Mouse (Mus musculus): ENCODE measurements at regions not wholly inside any gene's neighbourhood (a gene's known extent, or its start where the extent isn't known, plus 50 kb on each side); places are given as distances from the start of the nearest gene placed in this dataset.

- Histone ChIP-seq H3K27ac (ENCODE audit: insufficient read depth, low read length) (no peak overlapping the region), H3K4me3 (ENCODE audit: insufficient read depth, low read length) (no peak overlapping the region), H3K4me1 (ENCODE audit: control insufficient read depth, insufficient read depth, low read length) (no peaks in the 10 kb centered on the region)
- TF ChIP-seq CTCF (IDR thresholded peaks at IDR 0.05; ENCODE audit: extremely low read depth, insufficient read depth, low read length) (no peak), POLR2A (IDR thresholded peaks at IDR 0.05; ENCODE audit: extremely low read depth, insufficient read depth, low read length) (no peak)
These were observed 166.6 kb downstream of the Cox7b2 start for GRCm38 (mm10) chr5:71381407-71381806.

- TF ChIP-seq POLR2A (IDR thresholded peaks at IDR 0.05; ENCODE audit: extremely low read depth, insufficient read depth, low read length) (no peak), CTCF (IDR thresholded peaks at IDR 0.05; ENCODE audit: extremely low read depth, insufficient read depth, low read length) (no peak)
- no peak overlapping the region for H3K4me3 ChIP-seq (ENCODE audit: insufficient read depth, low read length)
These were observed 181.7 kb downstream of the Cox7b2 start for GRCm38 (mm10) chr5:71366196-71366858.

GRCm38 (mm10) chr5:71341512-71341911 is 206.5 kb downstream of the Cox7b2 start:
- Histone ChIP-seq H3K4me3 (ENCODE audit: insufficient read depth, low read length) (no peak overlapping the region), H3K4me1 (ENCODE audit: control insufficient read depth, insufficient read depth, low read length) (no peaks in the 10 kb centered on the region), H3K27ac (ENCODE audit: insufficient read depth, low read length) (no peak overlapping the region)
- TF ChIP-seq POLR2A (IDR thresholded peaks at IDR 0.05; ENCODE audit: extremely low read depth, insufficient read depth, low read length) (no peak), CTCF (IDR thresholded peaks at IDR 0.05; ENCODE audit: extremely low read depth, insufficient read depth, low read length) (no peak)

More at GRCm38 (mm10) chr5:71366196-71366858, 181.7 kb downstream of the Cox7b2 start:
- no peak overlapping the region for H3K27ac ChIP-seq (ENCODE audit: insufficient read depth, low read length)
- no peaks in the 10 kb centered on the region for H3K4me1 ChIP-seq (ENCODE audit: control insufficient read depth, insufficient read depth, low read length)

- no peak for TF ChIP-seq CTCF (IDR thresholded peaks at IDR 0.05; ENCODE audit: extremely low read depth, insufficient read depth, low read length)
- TF ChIP-seq POLR2A (IDR thresholded peaks at IDR 0.05; ENCODE audit: extremely low read depth, insufficient read depth, low read length), result no peak
- H3K4me3 ChIP-seq (ENCODE audit: insufficient read depth, low read length), result no peak overlapping the region
- no peak overlapping the region for H3K27ac ChIP-seq (ENCODE audit: insufficient read depth, low read length)
- no peaks in the 10 kb centered on the region for H3K4me1 ChIP-seq (ENCODE audit: control insufficient read depth, insufficient read depth, low read length)
These were observed 213.8 kb upstream of the Gabra2 start for GRCm38 (mm10) chr5:71309414-71309813.

- Histone ChIP-seq H3K4me1 (ENCODE audit: control insufficient read depth, insufficient read depth, low read length) (no peaks in the 10 kb centered on the region), H3K4me3 (ENCODE audit: insufficient read depth, low read length) (no peak overlapping the region), H3K27ac (ENCODE audit: insufficient read depth, low read length) (no peak overlapping the region)
- no peak for TF ChIP-seq CTCF (IDR thresholded peaks at IDR 0.05; ENCODE audit: extremely low read depth, insufficient read depth, low read length)
- no peak for TF ChIP-seq POLR2A (IDR thresholded peaks at IDR 0.05; ENCODE audit: extremely low read depth, insufficient read depth, low read length)
These were observed 166.7 kb upstream of the Gabra2 start for GRCm38 (mm10) chr5:71262202-71262883.

GRCm38 (mm10) chr5:71249273-71249672 is 153.6 kb upstream of the Gabra2 start:
- TF ChIP-seq POLR2A (IDR thresholded peaks at IDR 0.05; ENCODE audit: extremely low read depth, insufficient read depth, low read length) (no peak), CTCF (IDR thresholded peaks at IDR 0.05; ENCODE audit: extremely low read depth, insufficient read depth, low read length) (no peak)
- Histone ChIP-seq H3K4me3 (ENCODE audit: insufficient read depth, low read length) (no peak overlapping the region), H3K27ac (ENCODE audit: insufficient read depth, low read length) (no peak overlapping the region), H3K4me1 (ENCODE audit: control insufficient read depth, insufficient read depth, low read length) (no peaks in the 10 kb centered on the region)

GRCm38 (mm10) chr5:71248318-71249135 is 152.9 kb upstream of the Gabra2 start:
- Histone ChIP-seq H3K4me3 (ENCODE audit: insufficient read depth, low read length) (no peak overlapping the region), H3K27ac (ENCODE audit: insufficient read depth, low read length) (peak overlapping the region; percentile 65; the same call in 1 of the 2 replicates), H3K4me1 (ENCODE audit: control insufficient read depth, insufficient read depth, low read length) (no peaks in the 10 kb centered on the region)
- TF ChIP-seq CTCF (IDR thresholded peaks at IDR 0.05; ENCODE audit: extremely low read depth, insufficient read depth, low read length) (no peak), POLR2A (IDR thresholded peaks at IDR 0.05; ENCODE audit: extremely low read depth, insufficient read depth, low read length) (no peak)

- no peaks in the 10 kb centered on the region for H3K4me1 ChIP-seq (ENCODE audit: control insufficient read depth, insufficient read depth, low read length)
- no peak overlapping the region for H3K4me3 ChIP-seq (ENCODE audit: insufficient read depth, low read length)
- H3K27ac ChIP-seq (ENCODE audit: insufficient read depth, low read length), result no peak overlapping the region
- TF ChIP-seq POLR2A (IDR thresholded peaks at IDR 0.05; ENCODE audit: extremely low read depth, insufficient read depth, low read length), result no peak
- no peak for TF ChIP-seq CTCF (IDR thresholded peaks at IDR 0.05; ENCODE audit: extremely low read depth, insufficient read depth, low read length)
These were observed 132.0 kb upstream of the Gabra2 start for GRCm38 (mm10) chr5:71227615-71228014.

- Histone ChIP-seq H3K27ac (ENCODE audit: insufficient read depth, low read length) (no peak overlapping the region), H3K4me1 (ENCODE audit: control insufficient read depth, insufficient read depth, low read length) (no peaks in the 10 kb centered on the region), H3K4me3 (ENCODE audit: insufficient read depth, low read length) (no peak overlapping the region)
- TF ChIP-seq POLR2A (IDR thresholded peaks at IDR 0.05; ENCODE audit: extremely low read depth, insufficient read depth, low read length) (no peak), CTCF (IDR thresholded peaks at IDR 0.05; ENCODE audit: extremely low read depth, insufficient read depth, low read length) (no peak)
These were observed 105.2 kb upstream of the Gabra2 start for GRCm38 (mm10) chr5:71200881-71201280.

Data from cortical plate, adult 2 months (tissue).